Mouse (Mus musculus) adrenal gland, postnatal 10 days (tissue): ENCODE data around the gene Car12. TPM values are rescaled to one million over a fixed set of nuclear protein-coding genes. Genes with fewer than 3 reads are reported as not detected.
"Not testable (repeated sequence)": the region's sequence is repeated elsewhere in the genome, so short reads cannot be mapped to it uniquely, and the experiment has no call there.

ENCODE experiments used
- DNase-seq: peaks from one replicate; pipeline ENCODE4 v3.0.0; 2021; ENCODE audit warnings: mixed read lengths
- total RNA-seq, 2 experiments: library from RNA; stranded (reverse); gene quantifications; 2 replicates each; pipeline ENCODE4 v1.2.3; 2021

The Car12 gene
- total RNA-seq, 2 experiments from 2014 or later: 0.42 to 0.78 TPM

- DNase-seq: no peak
Measured at GRCm38 (mm10) chr9:66768721-66769120, 55.2 kb downstream of the Car12 start.

GRCm38 (mm10) chr9:66769275-66769674 is 55.8 kb downstream of the Car12 start:
- DNase-seq: peak; percentile 64

- no peak for DNase-seq
Measured at GRCm38 (mm10) chr9:66770701-66771100, 57.2 kb downstream of the Car12 start.

GRCm38 (mm10) chr9:66784552-66784951 is 71.1 kb downstream of the Car12 start:
- not testable (repeated sequence) for DNase-seq

- DNase-seq: peak; percentile 18
Measured at GRCm38 (mm10) chr9:66787821-66788220, 74.3 kb downstream of the Car12 start.

- DNase-seq: no peak
Measured at GRCm38 (mm10) chr9:66794629-66795463, 81.4 kb downstream of the Car12 start.

- peak; percentile 97 for DNase-seq
Measured at GRCm38 (mm10) chr9:66795464-66796324, 82.2 kb downstream of the Car12 start, which contains the start of gene Aph1b. Aph1b (minus strand) TSS chr9:66795490.

- no peak for DNase-seq
Measured at GRCm38 (mm10) chr9:66796739-66797138, 83.3 kb downstream of the Car12 start, which contains the start of gene Gm10647. Gm10647 (plus strand) TSS chr9:66797039.

- DNase-seq: no peak
Measured at GRCm38 (mm10) chr9:66801947-66802346, 88.5 kb downstream of the Car12 start.

GRCm38 (mm10) chr9:66805951-66806350 is 92.5 kb downstream of the Car12 start:
- DNase-seq: peak; percentile 25

GRCm38 (mm10) chr9:66813392-66813791 is 99.9 kb downstream of the Car12 start:
- no peak for DNase-seq

Other genes starting within 250 kb of the Car12 start
- gene Fbxl22, start 199.1 kb upstream of the Car12 start, total RNA-seq: 1 to 10 TPM; 1.4 to 1.9 TPM
- 10 to 100 TPM; 35.3 to 48.5 TPM for gene Usp3, start 120.5 kb upstream of the Car12 start, total RNA-seq
- 1 to 10 TPM; 3.4 to 5.1 TPM for gene Aph1b, start 81.8 kb downstream of the Car12 start, total RNA-seq
- gene Gm10647, start 83.4 kb downstream of the Car12 start, total RNA-seq: under 1 TPM in 1 of 2 experiments, not detected in 1; 0.27 TPM
- gene Aph1c, start 121.0 kb downstream of the Car12 start, total RNA-seq: 1 to 10 TPM; 4.5 to 5.8 TPM
- 10 to 100 TPM; 21.7 TPM for gene Rab8b, start 206.0 kb downstream of the Car12 start, total RNA-seq
- 100 to 1,000 TPM; 312 to 350 TPM for gene Rps27l, start 232.4 kb downstream of the Car12 start, total RNA-seq